Mouse (Mus musculus) liver, adult (tissue): ENCODE results near the gene Cep19.

Source experiments
- GATA4 ChIP-seq: IDR thresholded peaks from 2 replicates; pipeline ENCODE4 v1.6.1; 2014; ENCODE audit warnings: mild to moderate bottlenecking, low read length; ENCODE audit not compliant: insufficient replicate concordance

Gene Cep19

GRCm38 (mm10) chr16:32098897-32099637, 533 bp upstream of the Cep19 start:
- no peak for TF ChIP-seq GATA4

DNA sequence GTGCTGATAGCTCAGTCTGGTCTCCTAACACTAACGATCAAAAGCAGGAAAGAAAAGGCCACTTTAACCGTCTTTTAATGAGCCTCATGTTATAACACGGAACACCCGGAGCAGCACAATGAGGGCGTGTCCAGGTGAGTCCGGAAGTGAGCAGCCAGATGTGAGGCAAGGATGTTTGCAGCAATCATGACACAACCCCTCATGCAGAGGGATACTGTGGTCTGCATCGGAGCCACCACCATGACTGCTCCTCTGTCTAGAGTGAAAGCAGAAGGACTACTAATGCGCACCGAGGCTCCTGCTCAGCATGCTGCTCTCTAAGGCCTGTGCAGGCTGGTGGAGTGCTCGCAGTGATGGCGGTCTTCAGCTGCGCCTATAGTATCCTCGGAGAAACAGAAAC, 2.7 kb downstream of the Cep19 start:
- TF ChIP-seq GATA4: no peak

DNA sequence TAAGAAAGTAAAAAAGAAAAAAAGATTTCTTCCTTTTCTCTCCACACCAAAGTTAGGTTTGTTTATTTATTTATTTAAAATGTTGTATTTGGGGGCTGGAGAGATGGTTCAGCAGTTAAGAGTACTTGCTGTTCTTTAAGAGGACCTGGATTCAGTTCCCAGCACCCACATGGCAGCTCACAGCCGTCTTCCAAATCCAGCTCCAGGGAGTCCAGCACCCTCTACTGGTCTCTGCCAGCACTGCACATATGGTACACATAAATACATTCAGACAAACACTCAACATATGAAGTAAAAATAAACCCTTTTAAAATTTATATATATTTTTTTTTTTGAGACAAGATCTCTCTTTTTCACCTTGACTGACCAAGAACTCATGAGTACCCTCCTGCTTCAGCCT, 6.1 kb downstream of the Cep19 start:
- no peak for TF ChIP-seq GATA4

DNA sequence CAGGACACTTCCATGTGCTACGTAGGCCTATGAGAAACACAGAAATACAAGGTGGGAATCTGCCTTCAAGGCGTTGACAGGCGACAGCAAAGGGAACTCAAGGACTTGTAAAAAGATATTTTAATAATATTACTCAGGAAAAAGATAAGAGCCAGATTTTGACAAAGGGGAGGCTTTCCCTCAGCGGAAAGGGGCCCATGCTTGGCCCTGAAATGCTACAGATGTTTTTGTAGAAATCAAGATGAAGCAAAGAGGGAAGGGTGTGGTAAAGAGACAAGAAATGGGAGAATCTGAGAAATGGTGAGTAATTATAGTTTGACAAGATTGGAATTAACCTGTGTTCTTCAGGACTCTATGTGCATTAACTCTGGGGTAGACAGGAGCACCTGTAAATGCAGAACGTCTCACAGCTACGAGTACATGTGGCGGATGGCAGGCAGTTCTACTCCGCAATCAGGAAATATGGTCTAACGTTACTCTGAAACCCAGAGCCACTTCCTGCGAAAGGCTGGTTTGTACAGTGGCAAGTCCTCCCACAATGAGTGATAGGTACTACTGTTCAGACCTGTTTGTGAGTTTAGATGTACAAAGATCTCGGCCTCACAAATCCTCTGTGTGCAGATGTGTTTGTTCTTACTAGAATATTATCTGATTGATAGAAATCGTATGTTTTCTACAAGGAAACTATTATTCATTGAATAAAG, 7.9 kb downstream of the Cep19 start:
- no peak for TF ChIP-seq GATA4

GRCm38 (mm10) chr16:32108170-32108569, 8.6 kb downstream of the Cep19 start:
- TF ChIP-seq GATA4: no peak

DNA sequence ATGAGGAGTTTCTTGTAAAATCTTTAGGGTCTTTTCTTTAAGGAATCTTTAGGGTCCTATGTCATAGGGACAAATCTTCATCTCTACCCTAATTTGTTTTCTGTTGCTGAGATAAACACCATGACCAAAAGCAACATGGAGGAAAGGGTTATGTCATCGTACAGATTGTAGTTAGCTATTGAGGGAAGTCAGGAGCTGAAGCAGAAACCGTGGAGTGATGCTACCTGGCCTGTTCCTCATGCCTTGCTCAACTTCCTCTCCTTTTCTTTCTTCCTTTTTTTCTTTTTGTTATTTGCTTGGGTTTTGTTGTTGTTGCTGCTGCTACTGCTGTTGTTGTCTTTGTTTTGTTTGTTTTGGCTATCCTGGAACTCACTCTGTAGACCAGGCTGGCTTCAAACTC, 9.0 kb downstream of the Cep19 start:
- TF ChIP-seq GATA4: no peak

DNA sequence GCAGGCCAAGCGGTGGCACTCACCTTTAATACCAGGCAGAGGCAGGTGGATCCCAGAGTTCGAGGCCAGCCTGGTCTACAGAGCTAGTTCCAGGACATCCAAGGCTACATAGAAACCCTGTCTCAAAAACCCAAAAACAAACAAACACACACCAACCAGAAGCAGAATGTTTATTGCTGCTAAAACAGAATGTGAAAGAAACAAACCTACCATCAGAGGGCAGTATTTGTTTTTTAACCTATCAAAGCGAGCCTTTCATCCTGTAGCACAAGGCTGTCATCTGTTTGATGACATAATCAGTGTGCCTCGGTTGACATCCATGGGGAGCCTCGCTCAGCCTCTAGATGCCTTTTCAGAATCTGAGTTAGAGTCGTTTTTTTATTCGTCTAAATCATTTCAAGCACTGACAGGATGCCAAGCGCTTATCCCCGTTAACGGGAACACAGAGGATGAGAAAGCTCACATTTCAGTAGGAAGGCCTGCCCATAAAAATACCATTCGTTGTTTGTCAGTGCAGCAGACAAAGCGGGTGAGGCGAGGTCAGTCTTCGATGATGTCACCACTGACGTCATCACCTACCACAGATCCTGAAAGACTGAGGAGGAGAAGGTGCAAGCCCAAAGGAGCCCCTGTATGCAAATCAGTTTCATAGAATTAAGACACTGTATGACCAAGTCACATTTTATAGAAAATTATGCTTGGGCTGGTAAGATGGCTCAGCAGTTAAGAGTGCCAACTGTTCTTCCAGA, 11.5 kb downstream of the Cep19 start:
- no peak for TF ChIP-seq GATA4

DNA sequence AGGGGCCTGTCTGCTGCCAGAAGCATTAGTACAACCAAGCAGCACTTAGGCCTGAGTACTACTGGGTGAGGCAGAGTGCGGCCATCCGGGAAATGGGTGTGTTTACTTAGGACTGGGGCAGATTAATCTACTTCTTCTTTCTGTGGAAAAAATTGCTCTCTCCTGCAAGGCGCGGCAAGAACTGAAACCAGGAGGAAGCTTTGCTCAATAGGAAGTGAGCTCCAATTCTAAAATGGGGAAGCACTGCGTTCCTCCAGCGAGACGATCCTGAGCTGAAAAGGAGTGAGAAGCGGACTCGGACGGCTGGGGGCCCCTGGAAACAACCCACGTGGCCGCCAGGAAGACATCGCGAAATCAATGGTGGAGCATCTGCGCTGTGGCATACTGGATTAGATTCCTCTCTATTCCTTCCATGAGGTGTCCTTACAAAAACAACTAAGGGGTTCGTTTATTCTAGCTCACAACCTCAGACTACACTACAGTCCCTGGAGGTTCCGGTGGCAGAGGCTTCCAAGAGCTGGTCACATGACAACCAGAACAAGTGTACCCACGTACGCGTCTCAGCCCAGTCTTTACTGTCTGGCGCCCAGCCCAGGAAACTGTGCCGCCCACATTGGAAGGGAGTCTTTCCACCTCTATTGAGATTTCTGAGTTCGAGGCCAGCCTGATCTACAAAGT, 14.1 kb downstream of the Cep19 start:
- TF ChIP-seq GATA4: no peak

DNA sequence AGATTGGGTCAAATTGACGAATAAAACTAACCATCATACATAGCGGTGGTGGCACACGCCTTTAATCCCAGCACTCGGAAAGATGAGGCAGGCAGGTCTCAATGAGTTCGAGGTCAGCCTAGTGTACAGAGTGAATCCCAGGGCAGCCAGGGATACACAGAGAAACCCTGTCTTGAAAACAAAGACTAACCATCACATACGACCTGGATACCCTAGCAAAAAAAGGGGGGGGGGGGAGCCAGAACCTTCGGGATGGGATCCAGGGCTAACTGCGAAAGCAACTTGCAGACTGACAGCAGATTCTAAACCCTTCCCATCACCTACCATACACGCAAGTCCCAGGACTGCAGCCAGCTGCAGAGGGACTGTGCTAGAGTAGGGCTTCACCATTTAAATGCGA, 14.8 kb downstream of the Cep19 start:
- TF ChIP-seq GATA4: no peak

DNA sequence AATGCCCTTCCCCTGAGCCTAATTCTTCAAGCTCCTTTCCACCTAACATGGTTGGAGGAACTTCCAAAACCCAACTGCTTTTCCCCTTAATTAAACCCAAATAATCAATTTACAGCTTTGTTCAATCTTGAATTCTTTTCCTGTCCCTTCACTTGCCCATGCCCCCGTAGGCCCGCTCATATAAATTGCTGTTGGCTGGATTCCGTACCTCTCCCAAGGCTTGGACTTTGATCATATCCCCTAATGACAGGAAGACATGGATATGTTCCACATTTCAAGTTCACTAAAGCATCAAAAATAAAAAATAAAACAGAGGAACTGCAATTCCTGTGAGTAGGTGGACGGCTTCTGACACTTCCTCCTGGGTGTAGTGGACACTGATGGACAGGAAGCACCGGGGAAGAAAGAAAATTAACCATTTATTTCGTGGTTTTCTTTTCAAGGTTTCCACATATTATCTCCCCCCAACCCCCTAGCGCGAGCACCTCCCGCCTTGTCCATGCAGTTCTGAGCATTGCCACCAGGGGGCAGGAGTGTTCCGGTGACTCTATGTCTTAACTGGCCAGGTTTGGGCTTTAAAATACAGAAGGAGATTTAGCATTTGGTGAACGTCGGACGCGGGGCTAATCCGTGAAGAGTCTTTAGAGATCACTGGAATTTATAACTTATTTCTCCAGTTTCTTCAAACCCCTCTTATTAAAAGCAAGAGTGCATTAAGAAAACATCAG, 15.5 kb downstream of the Cep19 start:
- no peak for TF ChIP-seq GATA4

- no peak for TF ChIP-seq GATA4
Measured at GRCm38 (mm10) chr16:32115781-32116180, 16.2 kb downstream of the Cep19 start.

GRCm38 (mm10) chr16:32116186-32116585, 16.6 kb downstream of the Cep19 start:
- no peak for TF ChIP-seq GATA4

DNA sequence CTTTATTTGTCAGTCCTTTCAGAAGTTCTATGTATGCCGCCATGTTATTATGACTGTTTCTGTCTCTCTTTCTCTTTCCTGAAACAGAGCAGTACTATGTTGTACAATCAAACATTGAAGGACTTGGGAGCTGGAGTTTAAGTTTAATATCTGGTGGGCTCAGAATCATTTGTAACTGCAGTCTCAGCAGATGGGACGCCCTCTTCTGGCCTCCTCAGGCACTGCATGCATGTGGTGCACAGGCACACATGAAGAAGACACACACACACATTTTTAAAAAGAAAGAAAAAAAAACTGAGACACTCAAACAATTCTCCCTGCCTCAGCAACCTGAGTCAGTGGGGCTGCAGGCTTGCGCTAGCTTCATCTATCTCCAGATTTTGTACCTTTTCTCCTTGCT, 20.9 kb downstream of the Cep19 start:
- no peak for TF ChIP-seq GATA4

GRCm38 (mm10) chr16:32124020-32124419, 24.4 kb downstream of the Cep19 start:
- TF ChIP-seq GATA4: no peak
